Mouse (Mus musculus): ENCODE measurements around the gene Ascl2. TPM values are rescaled to one million over a fixed set of nuclear protein-coding genes. Genes with fewer than 3 reads are reported as not detected.

Ascl2 gene
- under 1 TPM in 3 of 4 experiments, not detected in 1; 0.21 to 0.53 (median 0.46) TPM for total RNA-seq (2022)

DNA sequence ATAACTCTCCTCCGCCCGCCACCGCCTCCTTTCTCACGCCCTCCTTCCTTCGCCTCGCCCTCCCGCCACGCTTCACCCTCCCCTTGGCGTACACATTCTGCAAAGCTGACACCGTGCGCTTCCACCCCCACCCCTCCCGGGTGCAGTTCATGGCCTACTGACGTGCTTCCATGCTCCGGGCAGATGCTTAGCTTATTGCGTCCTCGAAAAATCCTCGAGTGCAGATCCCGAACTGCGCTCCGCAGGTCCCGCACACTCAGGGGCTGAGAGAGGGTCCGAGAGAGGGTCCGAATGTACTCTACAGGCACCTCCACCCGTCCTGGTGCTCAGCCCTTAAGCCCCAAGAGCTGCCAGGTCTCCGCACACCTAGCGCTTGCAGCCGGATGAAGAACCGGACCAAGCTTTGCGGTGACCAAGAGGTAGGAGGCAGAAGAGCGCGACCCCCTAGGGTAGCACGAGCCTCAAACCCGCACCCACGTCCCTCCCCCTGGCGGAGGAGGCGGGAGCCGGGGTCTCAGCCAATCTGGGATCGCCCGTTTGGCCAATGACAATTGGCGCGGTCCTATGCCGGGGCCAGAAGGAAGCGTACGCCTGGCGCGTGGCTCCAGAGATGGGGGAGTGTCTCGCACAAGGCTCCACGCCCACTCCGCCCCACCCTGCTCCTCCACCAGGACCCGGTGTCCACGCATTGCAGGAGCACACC is at the start of gene Ascl2:
TSS of gene Ascl2 (minus strand) at position 456 of the 703 bp plus-strand sequence.
- DNase-seq (ENCODE audit: low spot score in 2 of 2): no peak

GRCm38 (mm10) chr7:143017181-143017580 is 48.1 kb upstream of the Ascl2 start:
- no peak for DNase-seq (ENCODE audit: low spot score in 2 of 2)

DNA sequence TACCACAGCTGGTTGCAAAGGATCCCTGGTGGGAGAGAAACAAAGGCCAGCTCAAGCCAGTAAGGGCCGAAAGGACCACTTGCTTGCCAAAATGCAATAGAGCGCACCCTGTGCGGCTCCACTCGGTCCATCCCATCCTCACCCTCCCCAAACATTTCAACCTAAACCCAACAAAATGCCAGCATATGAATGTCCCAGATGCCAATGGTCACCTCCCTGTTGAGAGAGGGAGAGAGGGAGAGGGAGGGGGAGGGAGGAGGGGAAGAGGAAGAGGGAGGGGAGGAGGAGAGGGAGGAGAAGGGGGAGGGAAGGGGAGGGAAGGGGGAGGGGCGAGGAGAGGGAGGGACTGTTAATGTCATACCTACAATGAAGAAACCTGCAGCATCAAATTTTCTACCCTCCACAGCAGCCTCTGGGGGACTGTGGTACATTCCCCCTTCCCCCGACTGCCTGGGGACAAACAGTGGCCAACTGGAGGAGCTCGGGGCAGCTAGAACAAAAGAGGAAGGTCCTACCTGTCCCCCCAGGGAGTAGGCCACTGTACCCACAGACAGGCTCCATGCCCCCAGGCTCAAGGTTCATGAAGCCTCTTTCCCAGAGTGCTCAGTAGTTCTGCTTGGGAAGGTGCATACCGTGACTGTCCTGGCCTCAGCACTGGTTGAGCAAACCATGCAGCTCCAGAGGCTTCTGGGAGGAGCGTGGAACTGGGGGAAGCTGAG is 47.5 kb upstream of the Ascl2 start:
- no peak for DNase-seq (ENCODE audit: low spot score in 2 of 2)

DNA sequence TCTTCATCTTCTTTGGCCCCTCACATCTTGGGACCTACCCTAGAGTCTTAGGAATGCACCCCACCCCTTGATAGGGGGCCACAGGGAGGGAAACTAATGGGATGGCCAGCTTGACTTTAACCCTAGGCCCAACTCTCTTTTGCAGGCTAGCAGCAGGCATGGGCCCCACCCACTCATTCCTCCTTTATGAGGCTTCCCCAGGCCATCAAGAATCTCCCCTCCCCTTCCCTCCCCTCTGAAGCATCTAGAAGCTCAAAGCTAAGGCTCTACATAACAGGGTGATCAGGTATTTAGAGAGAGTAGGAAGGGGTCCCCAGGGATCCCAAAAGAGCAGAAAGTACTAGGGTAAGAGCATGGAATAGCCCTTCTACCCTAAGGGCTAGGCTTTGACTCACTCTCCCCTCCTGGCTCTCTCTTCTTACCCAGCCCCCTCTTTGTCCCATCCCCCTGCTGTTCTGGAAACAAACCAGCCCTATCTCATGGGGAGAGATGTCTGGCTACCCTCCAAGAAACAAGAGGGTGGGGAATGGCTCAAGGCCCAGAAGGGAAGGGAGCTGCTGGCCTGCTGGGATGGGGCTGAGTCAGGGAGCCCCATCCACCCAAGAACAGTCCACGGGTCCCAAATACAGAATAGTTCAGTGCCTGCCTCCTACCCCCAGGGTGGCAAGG is 46.8 kb upstream of the Ascl2 start:
- peak in 1 of 2 experiments; percentile 60 for DNase-seq (ENCODE audit: low spot score in 2 of 2)

- no peak for DNase-seq (ENCODE audit: low spot score in 2 of 2)
Observed at GRCm38 (mm10) chr7:143014862-143015659, 46.0 kb upstream of the Ascl2 start.

- DNase-seq (ENCODE audit: low spot score in 2 of 2): peak in 1 of 2 experiments; percentile 67
Observed at GRCm38 (mm10) chr7:143013420-143014178, 44.5 kb upstream of the Ascl2 start.

DNA sequence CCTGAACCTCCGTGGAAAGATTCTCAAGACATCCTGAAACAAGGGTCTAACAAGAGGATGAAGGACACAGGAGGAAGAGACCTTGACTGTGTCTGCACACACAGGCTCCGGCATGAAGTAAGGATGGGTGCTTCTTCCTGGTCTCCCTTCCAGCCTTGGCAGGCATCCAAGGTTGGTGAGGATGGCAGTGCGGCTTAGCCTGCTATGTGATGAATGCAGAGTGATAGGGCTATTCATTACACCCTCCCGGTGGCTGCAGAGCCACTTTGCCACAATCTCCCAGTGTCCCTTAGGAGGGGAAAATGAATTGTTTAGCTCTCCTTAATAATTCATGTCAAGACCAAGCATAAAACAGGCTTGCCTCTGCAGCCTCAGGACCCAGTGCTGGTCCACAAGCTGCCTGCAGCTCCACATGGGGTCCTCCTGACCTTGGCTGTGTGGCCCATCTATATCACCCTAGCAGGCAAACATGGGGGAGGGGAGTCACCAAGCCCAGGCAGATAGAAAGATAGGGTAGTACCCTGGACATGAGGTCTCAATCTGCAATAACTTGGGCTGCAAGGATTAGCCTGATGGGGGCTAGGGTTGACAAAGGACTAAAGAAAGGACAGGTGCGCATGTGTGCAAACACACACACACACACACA is 43.3 kb upstream of the Ascl2 start:
- DNase-seq (ENCODE audit: low spot score in 2 of 2): no peak

DNA sequence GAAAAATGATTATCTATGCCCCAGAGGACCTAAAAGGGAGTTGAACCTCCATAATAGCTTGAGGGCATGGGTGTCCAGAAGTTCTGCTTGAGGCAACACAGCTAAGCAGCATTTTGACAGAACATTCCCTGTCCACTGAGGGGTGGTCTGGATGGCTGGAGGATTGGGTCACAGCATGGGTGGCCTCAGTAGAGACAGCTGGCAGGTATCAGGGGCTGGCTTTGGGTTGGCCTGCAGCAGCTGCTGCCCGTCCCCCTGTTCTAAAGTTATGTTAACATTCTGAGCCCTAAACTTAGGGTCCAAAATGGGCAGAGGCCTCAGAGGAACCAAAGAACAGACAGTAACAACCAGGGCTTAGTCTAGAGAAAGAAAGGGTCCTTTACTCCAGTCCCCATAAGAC is 42.2 kb upstream of the Ascl2 start:
- no peak for DNase-seq (ENCODE audit: low spot score in 2 of 2)

- DNase-seq (ENCODE audit: low spot score in 2 of 2): no peak
Observed at GRCm38 (mm10) chr7:143009996-143010395, 40.9 kb upstream of the Ascl2 start.

DNA sequence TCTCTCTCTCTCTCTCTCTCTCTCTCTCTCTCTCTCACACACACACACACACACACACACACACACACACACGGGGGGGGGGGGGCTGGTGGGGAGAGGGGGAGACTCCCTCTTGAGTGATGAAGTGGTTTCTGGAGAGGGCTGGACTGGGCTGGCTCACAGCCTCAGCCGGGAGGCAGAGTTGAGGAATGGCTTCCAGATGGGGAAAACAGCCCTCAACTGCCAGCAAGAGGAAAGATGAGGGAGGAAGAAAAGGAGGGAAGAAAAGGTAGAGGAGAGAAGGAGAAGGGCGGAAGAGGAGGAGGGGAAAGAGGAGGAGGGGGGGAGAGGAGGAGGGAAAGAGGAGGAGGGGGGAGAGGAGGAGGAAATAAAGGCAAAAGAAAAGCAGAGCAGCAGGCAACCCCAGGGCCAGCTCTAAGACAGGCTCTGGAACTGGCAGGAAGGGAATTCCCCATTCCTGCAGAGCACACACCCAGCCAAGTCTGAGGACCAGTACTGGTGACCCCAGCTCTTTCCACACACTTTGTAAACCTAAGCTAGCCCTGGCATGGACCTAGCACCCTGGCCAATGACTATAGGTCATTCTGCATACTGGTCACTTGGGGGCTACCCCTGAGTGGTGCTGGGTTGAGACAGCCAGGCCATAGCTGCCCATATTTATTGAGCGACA is 40.1 kb upstream of the Ascl2 start:
- no peak for DNase-seq (ENCODE audit: low spot score in 2 of 2)

DNA sequence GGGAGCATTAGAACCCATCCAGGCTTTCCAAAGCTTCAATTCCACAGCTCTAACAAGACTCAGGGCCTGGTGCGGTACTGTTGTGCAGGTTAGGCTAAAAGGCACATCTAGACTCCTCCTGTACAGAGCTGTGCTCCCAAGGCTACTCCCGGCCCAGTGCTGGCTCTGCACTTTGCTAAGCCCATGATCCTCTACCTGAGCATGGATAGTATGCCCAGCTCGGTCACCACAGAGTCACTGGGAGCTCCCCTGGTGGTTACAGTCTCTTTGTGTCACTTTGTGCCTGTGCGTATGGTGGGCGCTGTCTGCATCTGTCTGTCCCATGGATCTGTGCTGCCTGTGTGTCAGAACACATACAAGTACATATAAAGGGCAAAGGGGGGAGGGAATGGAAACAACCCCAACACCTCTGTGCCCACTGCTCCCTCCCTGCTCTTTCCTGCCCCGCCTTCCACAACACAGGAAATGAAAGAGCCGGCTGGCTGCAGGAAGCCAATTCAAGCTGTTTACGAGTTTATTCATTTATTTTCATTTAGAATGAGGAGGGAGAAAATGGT is 39.4 kb upstream of the Ascl2 start:
- no peak for DNase-seq (ENCODE audit: low spot score in 2 of 2)

- peak; percentile 87 to 93 for DNase-seq (ENCODE audit: low spot score in 2 of 2)
Observed at GRCm38 (mm10) chr7:143007599-143008369, 38.7 kb upstream of the Ascl2 start.

GRCm38 (mm10) chr7:143006756-143007598 is 37.9 kb upstream of the Ascl2 start:
- no peak for DNase-seq (ENCODE audit: low spot score in 2 of 2)

DNA sequence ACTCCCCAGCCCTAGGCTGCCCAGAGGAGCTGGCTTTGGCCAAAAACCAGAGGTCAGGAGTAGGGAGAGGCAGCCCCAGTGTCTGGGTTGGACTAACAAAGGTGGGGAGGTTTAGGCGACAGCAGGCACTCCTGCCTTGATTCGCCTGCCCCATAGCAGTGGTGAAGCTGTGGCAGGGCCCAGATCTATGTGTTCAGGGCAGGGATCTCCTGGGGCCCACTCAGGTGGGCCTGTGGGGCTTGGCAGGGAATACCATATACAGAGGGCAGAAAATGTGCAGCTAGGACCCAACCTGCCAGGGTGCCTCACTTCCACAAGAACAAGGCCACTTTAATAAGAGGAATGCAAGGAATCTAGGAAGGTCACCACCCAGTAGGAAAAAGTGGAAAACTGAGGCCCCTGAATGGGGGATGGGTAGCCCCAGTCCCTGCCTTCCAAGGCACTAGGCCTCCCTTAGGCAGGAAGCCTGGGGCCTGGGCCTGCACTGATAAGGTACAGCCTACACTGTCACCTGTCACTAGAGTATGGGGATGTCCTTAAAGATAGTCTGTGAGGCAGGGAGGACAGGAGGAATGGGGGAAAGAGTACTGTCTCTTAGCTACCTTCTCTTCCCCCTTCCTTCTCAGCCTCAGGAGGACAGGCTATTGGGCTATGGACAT is 37.2 kb upstream of the Ascl2 start:
- DNase-seq (ENCODE audit: low spot score in 2 of 2): no peak

GRCm38 (mm10) chr7:143005344-143006096 is 36.5 kb upstream of the Ascl2 start:
- no peak for DNase-seq (ENCODE audit: low spot score in 2 of 2)

DNA sequence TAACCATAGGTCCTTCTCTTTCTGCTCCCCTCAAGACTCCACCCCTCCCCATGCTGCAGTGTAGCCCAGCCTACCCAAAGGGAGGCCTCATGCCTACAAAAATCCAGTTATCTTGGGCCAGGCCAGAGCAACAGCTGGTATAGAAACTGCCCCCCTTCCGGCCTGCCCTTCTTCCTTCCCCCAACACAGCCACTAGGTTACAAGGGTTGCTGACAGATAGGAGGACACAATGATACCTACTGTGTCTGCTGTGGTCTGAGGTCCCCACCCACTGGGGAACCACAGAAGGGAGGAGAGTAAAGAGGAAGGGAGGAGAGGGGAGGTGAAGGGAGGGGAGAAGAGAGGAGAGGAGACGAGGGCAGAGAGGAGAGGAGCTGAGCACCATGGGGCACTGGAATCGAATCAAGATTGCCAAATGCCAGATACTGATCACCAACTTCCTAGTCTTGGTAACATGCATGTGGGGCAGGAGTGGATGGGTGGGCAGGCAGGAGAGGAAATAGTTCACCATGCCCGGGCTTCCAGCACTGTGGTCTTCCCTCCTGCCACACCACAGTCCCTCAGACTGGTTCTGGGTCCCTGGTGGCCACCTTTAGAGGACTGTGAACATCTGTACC is 35.8 kb upstream of the Ascl2 start, which contains the start of gene Tspan32:
TSS of gene Tspan32 (plus strand) at position 320 of the 617 bp plus-strand sequence.
- no peak for DNase-seq (ENCODE audit: low spot score in 2 of 2)

Measured in left cerebral cortex, adult 8-10 months (tissue).